Mouse (Mus musculus): ENCODE data around the gene Ralgds.
A peak's percentile ranks its signal among the peaks of the same experiment; 100 is the strongest.
"Not testable (repeated sequence)": the region's sequence is repeated elsewhere in the genome, so short reads cannot be mapped to it uniquely, and the experiment has no call there.

Ralgds gene

DNA sequence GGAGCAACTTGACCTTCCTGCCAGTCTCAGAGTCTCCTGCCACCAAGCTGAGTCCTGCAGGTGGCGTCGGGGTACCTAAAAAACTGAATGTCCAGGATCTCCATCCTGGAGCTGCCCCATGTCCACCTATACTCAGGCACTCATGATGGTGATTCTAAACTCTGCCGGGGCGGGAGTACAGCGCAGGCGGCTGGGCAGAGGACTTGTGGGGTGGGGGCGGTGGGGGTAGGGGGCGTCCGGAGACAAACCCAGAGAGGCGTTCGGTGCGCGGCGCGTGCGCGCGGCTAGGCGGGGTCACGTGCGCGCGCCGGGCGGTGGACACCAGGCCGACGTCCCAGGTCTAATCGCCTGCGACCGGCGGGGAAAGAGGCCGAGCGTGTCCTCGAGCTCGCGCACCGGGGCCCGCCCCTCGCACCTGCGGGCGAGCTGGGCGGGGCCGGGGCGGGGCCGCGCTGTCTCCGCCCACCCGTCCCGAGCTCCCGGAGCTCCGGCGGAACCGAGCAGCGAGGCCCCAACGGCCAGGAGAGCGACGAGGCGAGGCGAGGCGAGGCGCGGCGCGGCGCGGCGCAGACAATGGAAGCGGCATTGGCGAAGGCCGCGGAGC, at the start of gene Ralgds:
Gene Ralgds, plus strand, starts transcription at position 328 of the 604 bp plus-strand sequence.
- peak; percentile 62 for DNase-seq

DNA sequence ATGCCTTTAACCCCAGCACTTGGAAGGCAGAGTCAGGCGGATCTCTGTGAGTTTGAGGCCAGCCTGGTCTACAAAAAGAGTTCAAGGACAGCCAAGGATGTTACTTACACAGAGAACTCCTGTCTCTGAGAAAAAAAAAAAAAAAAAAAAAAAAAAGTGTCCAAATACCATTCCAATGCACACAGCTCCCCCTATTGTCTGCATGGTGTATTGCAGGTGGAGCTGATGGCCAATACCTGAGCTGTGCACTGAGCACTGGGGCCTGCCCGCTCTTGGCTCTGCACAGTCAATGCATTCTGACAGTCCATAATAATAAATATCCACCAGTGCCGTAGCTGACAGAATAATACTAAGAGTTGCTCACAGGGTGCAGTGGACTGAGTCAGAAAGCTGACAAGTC, 49.0 kb upstream of the Ralgds start:
- DNase-seq, result peak; percentile 76

DNA sequence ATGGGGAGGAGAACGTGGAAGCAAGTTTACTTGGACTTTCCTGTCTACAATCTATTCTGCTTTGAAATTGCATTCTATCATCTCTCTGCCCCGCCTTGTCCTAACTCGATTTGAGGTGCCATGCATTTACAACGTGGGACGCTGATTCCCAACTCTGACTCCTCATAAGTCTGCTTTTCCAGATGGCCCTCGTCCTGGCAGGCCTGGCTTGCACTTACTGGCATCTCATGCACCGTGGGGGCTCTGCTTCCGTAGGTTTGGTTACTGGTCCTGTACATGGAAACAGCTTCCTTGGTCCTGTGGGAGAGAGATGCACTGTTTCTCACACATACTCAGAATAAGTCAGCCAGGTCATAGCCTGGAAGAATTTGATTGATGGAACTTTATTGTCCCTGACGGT, 48.0 kb upstream of the Ralgds start:
- no peak for DNase-seq

DNA sequence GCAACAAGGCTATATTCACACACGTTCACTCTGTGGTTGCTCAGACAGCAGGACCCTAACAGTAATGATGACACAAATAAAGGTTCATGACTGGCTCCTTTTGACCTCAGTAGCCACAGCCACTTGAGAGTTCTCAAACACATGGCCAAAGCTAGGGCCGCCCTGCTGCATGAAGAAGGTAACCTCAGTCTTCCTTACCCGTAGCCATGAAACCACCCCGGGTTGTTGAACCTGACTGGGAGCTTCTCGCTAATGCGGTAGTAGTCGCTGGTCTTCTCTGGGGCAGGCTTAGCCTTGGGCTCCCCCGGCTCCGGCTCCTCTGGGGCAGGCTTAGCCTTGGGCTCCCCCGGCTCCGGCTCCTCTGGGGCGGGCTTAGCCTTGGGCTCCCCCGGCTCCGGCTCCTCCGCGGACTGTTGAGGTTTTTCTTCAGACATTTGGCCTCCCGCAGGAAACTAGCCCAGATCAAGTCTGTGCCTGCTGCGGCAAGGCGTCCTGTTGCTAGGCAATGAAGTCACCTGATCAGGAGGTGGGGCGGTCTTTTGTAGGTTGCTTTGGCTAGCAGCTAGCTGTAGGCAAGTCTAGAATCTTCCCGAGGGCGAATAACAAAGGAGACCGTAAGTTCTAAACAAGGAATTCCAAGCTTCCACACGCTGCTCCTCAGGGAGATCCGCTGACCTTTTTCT, 46.9 kb upstream of the Ralgds start, which contains the start of gene 1700007K13Rik:
Gene 1700007K13Rik, minus strand, starts transcription at position 497 of the 683 bp plus-strand sequence.
- peak; percentile 47 for DNase-seq

DNA sequence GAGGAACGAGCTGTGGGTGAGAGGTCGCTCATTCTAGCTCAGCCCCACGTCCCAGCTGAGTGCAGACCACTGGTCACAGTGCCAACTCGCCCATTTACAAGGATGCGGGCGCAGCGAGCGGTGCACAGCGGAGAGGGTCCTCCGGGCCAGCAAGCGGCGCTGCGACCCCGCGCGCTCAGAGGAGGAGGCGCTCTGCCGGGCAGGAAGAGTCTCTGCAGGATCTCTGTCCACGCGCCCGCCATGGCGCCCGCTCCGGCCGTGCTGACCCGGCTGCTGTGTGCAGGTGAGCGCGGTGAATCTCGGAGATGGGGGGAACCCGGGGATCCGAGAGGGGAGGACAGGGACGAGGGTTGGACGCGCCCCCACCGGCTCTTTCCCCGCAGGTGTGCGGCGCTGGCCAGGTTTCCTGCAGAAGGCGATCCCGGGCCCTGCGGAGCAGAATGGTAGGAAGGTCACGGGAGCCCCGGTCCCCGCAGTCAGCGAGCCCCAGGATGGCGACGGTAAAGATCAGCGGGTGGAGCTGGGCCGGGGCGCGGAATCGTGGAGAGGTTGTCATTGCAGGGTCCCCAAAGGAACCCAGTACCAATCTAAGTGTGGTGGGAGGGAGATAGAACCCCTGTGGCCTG, 45.0 kb upstream of the Ralgds start, which contains the start of gene Mrps2:
Gene Mrps2, plus strand, starts transcription at position 207 of the 626 bp plus-strand sequence.
- DNase-seq, result peak; percentile 82

DNA sequence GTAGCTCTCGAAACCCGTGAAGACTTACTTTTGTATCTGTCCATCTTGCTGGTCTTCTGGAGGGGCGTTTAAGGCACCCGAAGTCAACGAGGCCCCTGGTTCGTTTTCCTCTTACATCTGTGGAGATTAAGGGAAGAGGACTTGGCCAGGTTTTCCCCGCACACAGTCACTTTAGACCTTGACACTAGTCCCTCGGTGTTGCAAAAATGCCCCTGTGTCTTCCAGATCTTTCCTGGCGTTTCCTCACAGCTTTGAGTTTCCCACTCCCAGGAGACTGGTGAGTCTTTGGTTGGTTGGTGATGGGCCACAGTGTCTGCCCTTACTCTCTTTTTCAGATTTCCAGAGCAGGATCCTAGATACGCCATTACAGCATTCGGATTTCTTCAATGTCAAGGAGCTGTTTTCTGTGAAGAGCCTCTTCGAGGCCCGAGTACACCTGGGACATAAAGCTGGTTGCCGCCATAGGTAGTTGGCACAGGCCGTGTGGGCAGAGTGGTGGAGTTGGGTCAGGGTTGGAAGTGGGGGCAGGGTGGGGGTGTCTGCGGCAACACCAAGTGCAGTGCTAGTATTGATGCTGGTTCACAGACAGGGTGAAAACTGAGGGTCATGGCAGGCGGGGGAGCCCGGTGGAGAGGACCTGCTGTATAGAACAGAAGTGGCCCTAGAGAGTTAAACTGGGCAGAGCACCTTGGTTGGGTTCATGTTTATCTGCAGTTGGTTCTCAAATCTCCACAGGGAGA, 44.3 kb upstream of the Ralgds start:
- no peak for DNase-seq

DNA sequence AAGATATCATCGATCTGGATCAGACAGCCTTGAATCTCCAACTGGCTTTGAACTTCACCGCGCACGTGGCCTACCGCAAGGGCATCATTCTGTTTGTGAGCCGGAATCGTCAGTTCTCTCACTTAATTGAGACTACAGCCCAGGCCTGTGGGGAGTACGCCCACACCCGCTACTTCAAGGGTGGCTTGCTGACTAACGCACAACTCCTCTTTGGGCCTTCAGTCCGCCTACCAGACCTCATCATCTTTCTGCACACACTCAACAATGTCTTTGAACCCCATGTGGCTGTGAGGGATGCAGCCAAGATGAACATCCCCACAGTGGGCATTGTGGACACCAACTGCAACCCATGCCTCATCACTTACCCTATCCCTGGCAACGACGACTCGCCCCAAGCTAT, 43.5 kb upstream of the Ralgds start:
- DNase-seq, result no peak

DNA sequence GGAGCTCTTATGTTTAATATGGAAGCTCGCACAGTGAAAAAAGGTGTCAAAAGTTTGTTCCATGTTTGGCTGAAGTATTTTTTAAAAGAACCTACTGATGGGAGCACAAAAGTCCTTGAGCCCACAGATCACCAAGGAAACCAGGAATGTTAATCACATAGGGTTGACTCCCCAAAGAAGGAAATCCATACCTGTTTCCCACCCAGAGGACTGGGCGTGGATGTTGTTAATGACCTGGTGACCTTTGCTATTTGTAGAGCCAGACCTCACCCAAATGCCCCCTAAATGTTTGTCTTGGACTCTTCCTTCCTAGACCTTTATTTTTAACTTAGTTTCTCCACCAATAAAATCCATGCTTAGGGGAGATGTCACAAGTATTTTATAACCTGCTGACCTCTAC, 42.3 kb upstream of the Ralgds start:
- no peak for DNase-seq

DNA sequence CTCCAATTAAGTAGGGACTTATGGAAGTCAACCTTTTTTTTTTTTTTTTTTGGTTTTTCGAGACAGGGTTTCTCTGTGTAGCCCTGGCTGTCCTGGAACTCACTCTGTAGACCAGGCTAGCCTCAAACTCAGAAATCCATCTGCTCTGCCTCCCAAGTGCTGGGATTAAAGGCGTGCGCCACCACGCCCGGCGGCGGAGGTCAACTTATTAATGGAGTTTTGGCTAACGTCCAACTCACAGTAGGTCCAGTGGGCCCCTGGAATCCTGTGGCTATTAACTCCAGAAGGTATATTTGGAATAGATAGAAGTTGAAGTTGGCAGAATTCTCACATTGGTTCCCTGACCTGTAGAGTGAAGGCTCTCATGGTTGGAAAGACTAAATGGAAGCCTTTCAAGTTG, 40.9 kb upstream of the Ralgds start:
- not testable (repeated sequence) for DNase-seq

DNA sequence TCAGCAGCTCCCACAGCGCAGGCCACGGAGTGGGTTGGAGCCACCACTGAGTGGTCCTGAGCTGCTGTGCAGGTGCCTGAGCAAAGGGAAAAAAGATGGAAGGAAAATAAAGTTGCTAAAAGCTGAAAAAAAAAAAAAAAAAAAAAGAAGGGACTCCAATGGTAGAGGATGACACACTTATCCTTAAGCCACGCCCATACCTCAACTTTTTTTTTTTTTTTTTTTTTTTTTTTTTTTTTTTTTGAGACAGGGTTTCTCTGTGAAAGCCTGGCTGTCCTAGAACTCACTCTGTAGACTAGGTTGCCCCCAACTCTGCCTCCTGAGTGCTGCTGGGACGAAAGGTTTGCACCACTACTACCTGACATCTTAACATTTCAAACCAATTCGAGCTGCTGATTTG, 34.9 kb upstream of the Ralgds start:
- not testable (repeated sequence) for DNase-seq

DNA sequence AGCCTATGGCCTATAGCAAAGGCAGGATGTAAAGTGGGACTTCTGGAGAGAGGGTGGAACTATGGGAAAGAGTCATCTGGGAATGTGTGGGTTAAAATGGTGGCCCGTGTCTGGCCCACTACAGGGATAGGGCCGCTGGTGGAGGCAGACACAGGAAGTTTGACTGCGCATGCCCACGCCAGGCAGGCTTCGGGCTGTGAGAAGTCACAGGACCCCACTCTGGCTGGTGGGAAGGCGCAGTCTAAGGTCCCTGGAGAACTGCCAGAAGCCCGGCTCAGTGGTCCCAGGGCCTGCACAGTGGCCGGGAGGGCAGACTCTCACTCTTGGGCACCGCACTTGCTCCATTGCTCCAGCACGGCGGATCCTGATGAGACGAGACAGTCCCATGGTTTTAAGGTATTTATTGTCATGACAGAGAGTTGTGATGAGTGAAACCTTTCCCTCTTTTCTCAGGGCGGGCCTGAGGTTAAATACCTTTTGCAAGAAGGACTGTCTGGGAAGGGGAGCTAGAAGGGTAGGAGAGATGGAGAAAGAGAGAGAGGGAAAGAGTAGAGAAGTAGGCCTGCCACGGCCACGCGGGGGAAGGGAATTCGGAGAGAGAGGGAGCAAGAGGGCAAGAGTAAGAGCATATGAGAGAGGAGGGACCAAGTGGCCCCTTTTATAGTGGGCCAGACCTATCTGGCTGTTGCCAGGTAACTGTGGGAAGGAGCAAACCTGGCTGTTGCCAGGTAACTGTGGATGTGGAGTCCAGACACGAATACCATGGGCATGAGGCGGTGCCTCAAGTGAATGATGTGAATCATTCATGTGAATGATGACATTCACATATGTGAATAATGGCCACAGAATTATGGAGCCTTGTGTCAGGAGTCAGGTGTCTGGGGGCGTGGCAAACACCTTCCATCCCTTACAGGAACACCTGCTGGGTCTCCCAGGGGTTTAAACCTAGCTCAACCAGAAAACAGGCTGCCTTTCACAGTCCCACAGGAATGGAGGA, 33.4 kb upstream of the Ralgds start:
- DNase-seq, result no peak

DNA sequence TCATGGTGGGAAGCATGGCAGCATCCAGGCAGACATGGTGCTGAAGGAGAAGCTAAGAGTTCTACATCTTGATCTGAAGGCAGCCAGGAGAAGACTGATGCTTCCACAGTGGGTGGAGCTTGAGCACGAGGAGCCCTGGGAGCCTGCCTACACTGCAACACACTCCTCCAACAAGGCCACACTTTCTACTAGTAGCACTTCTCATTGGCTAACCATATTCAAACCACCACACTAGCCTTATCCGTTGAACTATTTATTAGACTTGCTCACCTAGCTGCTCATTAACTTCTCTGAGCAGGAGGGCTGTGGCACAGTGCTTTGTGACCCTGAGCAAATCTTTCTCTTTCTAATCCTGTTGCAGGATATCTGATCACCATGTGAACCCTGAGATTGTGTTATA, 29.1 kb upstream of the Ralgds start:
- no peak for DNase-seq

DNA sequence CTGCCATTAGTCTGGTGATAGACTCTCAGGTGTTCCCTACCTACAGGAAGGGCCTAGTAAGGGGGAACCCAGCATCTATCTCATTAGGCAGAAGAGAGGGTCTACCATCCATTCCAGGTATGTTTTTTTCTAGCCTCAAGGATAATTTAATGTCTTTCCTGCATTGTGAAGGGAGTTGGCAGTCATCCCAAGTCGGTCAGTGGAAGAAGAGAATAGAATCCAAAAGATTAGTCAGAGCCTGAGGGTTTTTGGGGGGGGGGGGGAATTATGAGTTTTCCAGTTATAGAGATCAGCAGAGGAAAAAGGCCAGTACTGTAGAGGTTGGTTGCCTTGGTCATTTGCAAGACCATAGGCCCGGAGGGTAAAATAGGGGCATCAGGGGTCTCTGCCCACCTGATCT, 18.4 kb upstream of the Ralgds start:
- no peak for DNase-seq

DNA sequence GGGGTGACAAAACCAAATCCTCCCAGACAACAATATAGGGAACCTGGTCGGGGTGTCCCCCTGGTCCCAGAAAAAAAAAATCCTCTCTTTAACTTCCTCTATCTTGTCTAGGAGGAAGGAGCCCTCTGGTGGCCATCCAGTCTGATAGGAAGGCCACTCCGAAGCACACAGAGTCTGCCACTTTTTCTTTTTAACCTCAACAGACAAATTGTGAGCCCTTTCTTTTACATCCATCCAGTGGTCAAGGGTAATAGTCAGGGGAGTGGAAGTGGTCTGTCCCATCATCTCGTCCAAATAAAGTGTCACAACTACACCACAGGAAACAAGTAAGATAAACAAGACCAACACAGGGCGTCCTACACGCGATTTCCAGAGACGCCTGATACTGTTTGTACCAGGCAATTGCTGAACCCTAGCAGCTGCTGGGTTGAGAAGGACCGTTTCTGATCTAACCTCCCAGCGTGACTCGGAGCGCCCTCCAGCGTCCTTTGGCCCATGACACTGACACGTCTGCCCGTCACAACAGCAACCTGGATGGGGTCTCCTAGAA, 17.6 kb upstream of the Ralgds start:
- no peak for DNase-seq

DNA sequence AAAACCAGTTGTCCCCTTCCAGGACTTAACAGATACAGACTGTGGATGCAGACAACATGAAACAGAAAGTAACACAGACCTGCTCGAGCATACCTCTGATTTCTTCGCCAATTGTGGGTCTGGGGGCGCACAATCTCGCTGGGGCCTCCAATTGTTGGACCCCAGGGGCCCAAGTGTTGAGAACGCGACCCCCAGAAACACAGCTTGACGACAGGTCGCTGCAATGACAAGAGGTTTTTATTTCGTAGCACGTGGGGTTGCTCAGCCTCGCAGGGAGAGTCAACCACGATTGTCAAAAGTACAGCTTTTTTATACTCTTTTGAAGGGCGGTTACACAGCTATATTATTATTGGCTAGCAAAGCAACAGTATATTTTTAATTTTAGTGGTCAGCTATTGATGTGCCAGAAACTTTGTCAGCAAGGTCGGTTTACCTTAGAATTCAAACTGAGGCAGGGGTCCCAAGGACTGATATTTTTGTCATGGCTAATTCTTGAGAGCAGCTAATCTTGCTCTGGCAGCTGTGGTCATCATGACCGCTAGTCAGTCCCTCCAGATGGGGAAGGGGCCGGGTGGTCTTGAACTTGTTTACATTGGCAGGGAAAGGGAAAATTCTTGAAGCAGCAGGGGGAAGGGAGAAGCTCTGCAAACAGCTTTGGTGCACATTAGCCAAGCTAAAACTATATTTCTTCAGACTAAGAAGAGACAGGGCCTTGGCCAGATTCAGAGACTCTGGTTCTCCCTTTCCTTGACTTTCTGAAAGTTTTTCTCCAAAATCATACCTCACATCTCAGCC, 16.9 kb upstream of the Ralgds start:
- no peak for DNase-seq

DNA sequence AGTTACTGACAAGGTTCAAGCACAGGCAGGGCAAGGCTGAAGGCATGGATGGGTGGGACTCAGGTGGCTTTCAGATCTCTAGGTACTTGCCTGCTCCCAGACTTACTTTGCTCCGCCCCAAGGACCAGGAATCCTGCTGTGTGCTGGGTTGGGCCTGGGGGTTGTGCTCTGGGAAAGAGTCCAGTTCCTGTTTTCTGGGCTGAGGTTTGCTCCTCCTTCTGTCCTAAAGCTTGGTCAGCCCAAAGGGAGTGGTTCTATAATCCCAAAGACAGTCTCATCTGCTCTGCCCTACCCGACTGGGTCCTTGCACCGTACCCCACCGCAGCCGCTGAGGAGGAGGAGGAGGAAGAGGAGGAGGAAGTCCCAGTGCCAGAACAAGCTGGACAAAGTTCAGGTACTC, 16.3 kb upstream of the Ralgds start, which contains the start of gene Gbgt1:
Gene Gbgt1, plus strand, starts transcription at position 221 of the 400 bp plus-strand sequence.
- no peak for DNase-seq

DNA sequence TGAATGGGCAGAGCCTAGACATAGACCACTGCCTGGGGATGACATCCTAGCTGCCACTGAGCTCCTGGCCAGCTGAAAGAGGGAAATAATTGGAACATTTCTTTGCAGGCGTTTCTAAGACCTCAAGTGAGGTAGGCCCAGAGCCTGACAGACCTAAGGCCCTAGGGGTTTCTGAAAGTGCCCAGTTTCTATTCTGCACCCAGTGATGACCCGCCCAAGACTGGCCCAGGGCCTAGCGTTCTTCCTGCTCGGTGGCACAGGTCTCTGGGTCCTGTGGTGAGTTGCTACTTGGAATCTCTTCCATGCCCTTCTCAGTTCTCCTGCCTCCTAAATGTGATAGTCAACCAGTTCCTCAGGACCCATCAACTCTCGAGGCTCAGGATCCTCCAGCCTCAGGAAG, 15.4 kb upstream of the Ralgds start:
- DNase-seq, result no peak

DNA sequence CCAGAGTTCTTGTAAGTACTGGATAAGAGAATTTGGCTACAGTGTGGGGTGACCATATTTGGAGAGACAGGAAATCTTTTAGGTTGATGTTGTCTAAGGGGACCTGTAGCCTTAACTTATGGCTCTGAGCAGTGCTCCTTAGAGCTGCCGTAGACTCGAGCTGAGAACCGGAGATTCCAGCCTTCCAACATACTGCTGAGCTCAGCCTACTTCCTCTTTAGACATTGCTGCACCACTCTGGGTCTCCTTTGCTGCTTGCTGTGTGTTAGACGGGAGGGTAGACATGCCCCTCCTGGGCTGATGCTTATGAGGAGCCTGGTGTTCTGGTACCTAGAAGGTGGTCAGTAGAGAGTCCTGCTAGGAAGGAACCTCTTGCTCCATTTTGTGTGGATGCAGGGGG, 14.5 kb upstream of the Ralgds start:
- no peak for DNase-seq

DNA sequence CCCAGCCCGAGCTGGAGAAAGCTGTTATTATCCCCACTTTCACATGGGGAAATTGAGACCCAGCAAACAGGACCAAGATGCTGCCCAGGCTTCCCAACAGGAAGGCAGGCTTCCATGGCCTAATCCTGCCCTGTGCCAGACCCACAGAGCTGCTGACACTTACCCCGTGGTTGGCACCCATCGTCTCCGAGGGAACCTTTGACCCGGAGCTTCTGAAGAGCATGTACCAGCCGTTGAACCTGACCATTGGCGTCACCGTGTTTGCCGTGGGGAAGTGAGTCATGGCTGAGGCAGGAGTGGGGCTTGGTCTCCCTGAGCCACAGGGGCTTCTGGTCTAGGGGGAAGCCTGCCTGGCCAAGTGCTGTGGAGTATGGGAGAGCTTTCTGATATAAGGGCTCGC, 9.9 kb upstream of the Ralgds start:
- DNase-seq, result no peak

DNA sequence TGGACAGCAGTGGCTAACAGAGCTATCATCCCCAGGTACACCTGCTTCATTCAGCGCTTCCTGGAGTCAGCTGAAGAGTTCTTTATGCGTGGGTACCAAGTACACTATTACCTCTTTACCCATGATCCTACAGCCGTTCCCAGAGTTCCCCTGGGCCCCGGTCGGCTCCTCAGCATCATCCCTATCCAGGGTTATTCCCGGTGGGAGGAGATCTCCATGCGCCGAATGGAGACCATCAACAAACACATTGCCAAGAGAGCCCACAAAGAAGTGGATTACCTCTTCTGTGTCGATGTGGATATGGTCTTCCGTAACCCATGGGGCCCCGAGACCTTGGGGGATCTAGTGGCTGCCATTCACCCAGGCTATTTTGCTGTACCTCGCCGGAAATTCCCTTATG, 8.2 kb upstream of the Ralgds start:
- no peak for DNase-seq

DNA sequence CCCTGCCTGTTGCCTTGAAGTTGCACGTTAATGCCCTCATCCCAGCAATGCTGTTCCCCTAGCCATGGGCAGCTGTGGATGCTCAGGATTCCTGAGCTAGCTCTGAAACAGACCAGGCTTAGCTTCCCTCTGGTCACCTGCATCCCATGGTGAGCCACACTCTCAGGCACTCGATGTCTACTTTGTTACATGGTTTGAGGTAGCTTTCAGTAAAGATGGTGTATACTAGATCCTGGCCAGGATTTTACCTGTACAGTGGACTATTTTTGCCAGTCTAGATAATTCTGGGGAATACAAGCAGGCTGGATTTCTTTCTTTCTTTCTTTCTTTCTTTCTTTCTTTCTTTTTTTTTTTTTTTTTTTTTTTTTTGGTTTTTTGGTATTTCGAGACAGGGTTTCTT, 7.1 kb upstream of the Ralgds start, which contains the start of gene Gm10134:
Gene Gm10134, plus strand, starts transcription at position 301 of the 400 bp plus-strand sequence.
- DNase-seq, result no peak
